Mouse (Mus musculus) heart, embryonic 14.5 days (tissue): ENCODE measurements at regions not wholly inside any gene's neighbourhood (a gene's known extent, or its start where the extent isn't known, plus 50 kb on each side); places are given as distances from the start of the nearest gene placed in this dataset.

ENCODE experiments used
- ATAC-seq: fragments of 200-750 bp; cut with Nextera tagmentation; 2 replicates; pipeline ENCODE4 v1.8.0; 2017; ENCODE audit warnings: low read depth, moderate TSS enrichment; ENCODE audit not compliant: insufficient number of reproducible peaks, insufficient read depth, low FRiP score
- H3K27ac ChIP-seq, 2 experiments: fragments of 200-500 bp in 1 of 2; fragments of 300-500 bp in 1 of 2; sonication (generic) in 1 of 2; replicated peaks in 1 of 2; 2 replicates each; pipeline ENCODE4 v1.5.1; 2012 to 2014; ENCODE audit warnings: low read depth in 2 of 2, low read length in 2 of 2, control low read depth in 1 of 2, mild to moderate bottlenecking in 1 of 2, mixed read lengths in 1 of 2; ENCODE audit not compliant: control insufficient read depth in 1 of 2, insufficient read depth in 1 of 2
- H3K27me3 ChIP-seq: fragments of 300-500 bp; sonication (generic); 2 replicates; pipeline ENCODE4 v1.6.1; 2014; ENCODE audit warnings: mild to moderate bottlenecking, low read length, control low read depth; ENCODE audit not compliant: control insufficient read depth, insufficient read depth
- H3K36me3 ChIP-seq: fragments of 300-500 bp; sonication (generic); 2 replicates; pipeline ENCODE4 v1.6.1; 2014; ENCODE audit warnings: mild to moderate bottlenecking, control low read depth, low read length, mixed read lengths; ENCODE audit not compliant: control insufficient read depth, insufficient read depth
- H3K4me1 ChIP-seq, 2 experiments: fragments of 200-500 bp in 1 of 2; fragments of 300-500 bp in 1 of 2; sonication (generic) in 1 of 2; 2 replicates each; pipeline ENCODE4 v1.6.1; 2012 to 2014; ENCODE audit warnings: low read length in 2 of 2, control low read depth in 1 of 2, mixed read lengths in 1 of 2; ENCODE audit not compliant: control insufficient read depth in 2 of 2, insufficient read depth in 2 of 2
- H3K4me2 ChIP-seq: fragments of 300-500 bp; sonication (generic); 2 replicates; pipeline ENCODE4 v1.6.1; 2014; ENCODE audit warnings: mild to moderate bottlenecking, low read length
- H3K4me3 ChIP-seq, 2 experiments: fragments of 200-500 bp in 1 of 2; fragments of 300-500 bp in 1 of 2; sonication (generic) in 1 of 2; 2 replicates each; pipeline ENCODE4 v1.5.1; 2012 to 2014; ENCODE audit warnings: low read length in 2 of 2, mild to moderate bottlenecking in 2 of 2, control low read depth in 1 of 2, low read depth in 1 of 2, moderate library complexity in 1 of 2; ENCODE audit not compliant: control insufficient read depth in 1 of 2, insufficient read depth in 1 of 2
- H3K9ac ChIP-seq: fragments of 300-500 bp; sonication (generic); 2 replicates; pipeline ENCODE4 v1.6.1; 2014; ENCODE audit warnings: mild to moderate bottlenecking, low read length
- H3K9me3 ChIP-seq: fragments of 300-500 bp; sonication (generic); 2 replicates; pipeline ENCODE4 v1.6.1; 2016; ENCODE audit warnings: low read length, control low read depth; ENCODE audit not compliant: control insufficient read depth
- WGBS: fragments of 180-500 bp; shearing (Covaris S2); extraction: QIAGEN DNeasy Blood & Tissue Kit; methylation state at CpG from one replicate; pipeline ENCODE4 v1.1.7; 2014; 5-methylcytosine and 5-hydroxymethylcytosine counted together

GRCm38 (mm10) chr2:92544364-92545151, 54.9 kb upstream of the Chst1 start:
- Histone ChIP-seq H3K4me3 (no peak overlapping the region), H3K9me3 (no peaks in the 10 kb centered on the region), H3K4me2 (peak overlapping the region; percentile 18; the same call in 1 of the 2 replicates), H3K27me3 (no peaks in the 10 kb centered on the region), H3K9ac (no peak overlapping the region), H3K36me3 (no peaks in the 10 kb centered on the region), H3K4me1 (peaks cover 3 to 8% of the 10 kb centered on the region in 2 experiments; a peak in 2 of 4 replicates), H3K27ac (no peak overlapping the region)
- no peak for ATAC-seq
- 13% methylated on average over 15 of the region's 15 CpGs for WGBS

GRCm38 (mm10) chr2:92540841-92541240, 58.7 kb upstream of the Chst1 start:
- no peaks in the 10 kb centered on the region for H3K36me3 ChIP-seq
- H3K4me2 ChIP-seq, result no peak overlapping the region
- H3K4me1 ChIP-seq, result peaks cover 3 to 8% of the 10 kb centered on the region in 2 experiments; a peak in 2 of 4 replicates
- 68% methylated on average over 4 of the region's 5 CpGs for WGBS
- H3K27me3 ChIP-seq, result no peaks in the 10 kb centered on the region
- no peak for ATAC-seq
- H3K4me3 ChIP-seq, result no peak overlapping the region
- no peak overlapping the region for H3K27ac ChIP-seq
- H3K9ac ChIP-seq, result no peak overlapping the region
- no peaks in the 10 kb centered on the region for H3K9me3 ChIP-seq

GRCm38 (mm10) chr2:92531996-92532395, 67.5 kb upstream of the Chst1 start:
- Histone ChIP-seq H3K4me3 (no peak overlapping the region), H3K4me2 (no peak overlapping the region), H3K9ac (no peak overlapping the region), H3K9me3 (no peaks in the 10 kb centered on the region), H3K27ac (no peak overlapping the region), H3K36me3 (no peaks in the 10 kb centered on the region), H3K27me3 (no peaks in the 10 kb centered on the region), H3K4me1 (peaks cover 5 to 9% of the 10 kb centered on the region in 2 experiments; a peak in 1 of 4 replicates)
- ATAC-seq, result no peak
- WGBS, result 71% methylated on average over 5 of the region's 5 CpGs

- no peak overlapping the region for H3K4me3 ChIP-seq
- H3K27me3 ChIP-seq, result no peaks in the 10 kb centered on the region
- peaks cover 5 to 10% of the 10 kb centered on the region in 2 experiments; a peak in 2 of 4 replicates for H3K4me1 ChIP-seq
- no peak for ATAC-seq
- H3K9ac ChIP-seq, result no peak overlapping the region
- no peak overlapping the region for H3K27ac ChIP-seq
- H3K36me3 ChIP-seq, result no peaks in the 10 kb centered on the region
- H3K4me2 ChIP-seq, result no peak overlapping the region
- WGBS, result 72% methylated on average over 4 of the region's 4 CpGs
- no peaks in the 10 kb centered on the region for H3K9me3 ChIP-seq
Observed at GRCm38 (mm10) chr2:92530677-92531076, 68.8 kb upstream of the Chst1 start.

GRCm38 (mm10) chr2:92529670-92530322, 69.5 kb upstream of the Slc35c1 start:
- 0 out of 4 replicates have a peak overlapping the region, but pooled peaks of 1 of the 2 experiments have one; percentile 30 for H3K27ac ChIP-seq
- ATAC-seq, result no peak

GRCm38 (mm10) chr2:92529071-92529641, 68.8 kb upstream of the Slc35c1 start:
- peak overlapping the region; percentile 30 to 36; a peak in 3 of 4 replicates for H3K27ac ChIP-seq
- H3K27me3 ChIP-seq, result no peaks in the 10 kb centered on the region
- peak overlapping the region; percentile 56 to 59 for H3K4me3 ChIP-seq
- peak overlapping the region; percentile 78 for H3K9ac ChIP-seq
- WGBS, result 6% methylated on average over 24 of the region's 24 CpGs
- H3K9me3 ChIP-seq, result no peaks in the 10 kb centered on the region
- peak overlapping the region; percentile 95 for H3K4me2 ChIP-seq
- peak; percentile 90 for ATAC-seq
- H3K4me1 ChIP-seq, result peaks cover 5 to 12% of the 10 kb centered on the region in 2 experiments; a peak in 2 of 4 replicates
- no peaks in the 10 kb centered on the region for H3K36me3 ChIP-seq

More at GRCm38 (mm10) chr2:92529670-92530322, 69.5 kb upstream of the Slc35c1 start:
- Histone ChIP-seq H3K4me1 (peaks cover 5 to 12% of the 10 kb centered on the region in 2 experiments; a peak in 2 of 4 replicates), H3K4me2 (peak overlapping the region; percentile 95), H3K9ac (peak overlapping the region; percentile 78), H3K4me3 (peak overlapping the region; percentile 56 to 59), H3K9me3 (no peaks in the 10 kb centered on the region), H3K27me3 (no peaks in the 10 kb centered on the region), H3K36me3 (no peaks in the 10 kb centered on the region)
- WGBS, result 44% methylated on average over 14 of the region's 14 CpGs

- Histone ChIP-seq H3K36me3 (no peaks in the 10 kb centered on the region), H3K9me3 (no peaks in the 10 kb centered on the region), H3K4me2 (peak overlapping the region; percentile 95; the same call in 1 of the 2 replicates), H3K4me3 (no peak overlapping the region), H3K9ac (no peak overlapping the region), H3K4me1 (peaks cover 5 to 12% of the 10 kb centered on the region in 2 experiments; a peak in 2 of 4 replicates), H3K27me3 (no peaks in the 10 kb centered on the region), H3K27ac (no peak overlapping the region)
- no peak for ATAC-seq
- 92% methylated on average over 6 of the region's 6 CpGs for WGBS
Observed at GRCm38 (mm10) chr2:92528119-92528830, 67.9 kb upstream of the Slc35c1 start.
